Mouse (Mus musculus) G1E (cell line): ENCODE measurements around the gene Pcgf1.

ENCODE experiments used
- CTCF ChIP-seq: IDR thresholded peaks from 2 replicates; pipeline ENCODE4 v1.5.1; 2012; ENCODE audit warnings: low read depth, low read length, inconsistent platforms, mixed read lengths
- TAL1 ChIP-seq: conservative IDR thresholded peaks from 2 replicates; pipeline ENCODE4 v1.6.1; 2012; ENCODE audit warnings: low read depth, low read length, inconsistent platforms, mixed read lengths

DNA sequence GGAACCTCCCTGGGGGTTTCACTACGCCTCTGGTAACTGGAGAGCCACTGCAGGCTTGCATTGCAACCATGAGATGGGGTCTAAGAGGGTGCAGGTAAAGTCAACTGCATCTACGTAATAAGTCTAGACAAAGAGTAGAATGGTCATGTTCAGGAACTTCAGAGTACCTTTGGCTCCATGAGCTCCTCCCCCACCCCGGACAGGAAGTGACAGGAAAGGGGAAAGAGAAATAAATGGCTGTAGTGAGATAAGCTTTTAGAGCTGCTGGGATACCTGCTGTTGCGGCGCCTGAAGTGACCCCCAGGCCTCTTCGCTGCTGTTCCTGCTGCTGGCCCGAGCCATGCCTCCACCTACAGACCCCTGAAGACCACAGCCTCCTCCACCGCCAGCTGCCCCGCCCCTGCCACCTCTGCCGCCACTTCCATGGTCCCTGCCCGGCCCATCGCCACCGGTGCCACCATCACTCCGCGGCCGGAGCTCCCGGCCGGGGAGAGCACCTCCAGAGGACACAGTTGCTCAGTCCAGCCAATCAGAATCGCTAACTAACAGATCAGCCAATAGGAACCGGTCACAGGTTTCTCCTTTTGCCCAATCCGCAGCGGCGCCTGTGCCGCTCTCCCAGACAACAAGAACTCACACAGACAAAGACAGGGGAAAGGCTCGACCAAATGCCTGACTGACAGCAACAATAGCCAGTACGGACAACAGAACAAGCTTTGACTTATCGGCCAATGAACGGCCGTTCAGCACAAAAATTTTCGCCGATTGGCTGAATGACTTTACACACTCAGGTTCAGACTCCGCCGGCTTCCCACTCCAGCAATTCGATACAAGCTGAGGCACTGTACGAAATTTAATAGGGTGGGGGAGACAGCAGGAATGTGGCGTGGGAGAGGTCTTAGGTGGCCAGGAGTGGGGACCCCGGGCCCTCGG is 43.5 kb downstream of the Pcgf1 start, which contains the start of gene Wbp1:
- TF ChIP-seq TAL1: no peak
- no peak for TF ChIP-seq CTCF
